Mouse (Mus musculus) ES-E14 (cell line): ENCODE measurements around the gene Kpnb1.

Source experiments
- MAFK ChIP-seq: IDR thresholded peaks from 2 replicates; pipeline ENCODE4 v1.6.1; 2014; ENCODE audit warnings: mild to moderate bottlenecking, low read depth, low read length, inconsistent platforms; ENCODE audit not compliant: insufficient read depth
- ZC3H11A ChIP-seq: IDR thresholded peaks from 2 replicates; pipeline ENCODE4 v1.6.1; 2012; ENCODE audit warnings: low read depth, mild to moderate bottlenecking, inconsistent platforms, low read length, borderline replicate concordance
- ZNF384 ChIP-seq: IDR thresholded peaks from 2 replicates; pipeline ENCODE4 v1.6.1; 2012; ENCODE audit warnings: low read depth, low read length, inconsistent platforms

DNA sequence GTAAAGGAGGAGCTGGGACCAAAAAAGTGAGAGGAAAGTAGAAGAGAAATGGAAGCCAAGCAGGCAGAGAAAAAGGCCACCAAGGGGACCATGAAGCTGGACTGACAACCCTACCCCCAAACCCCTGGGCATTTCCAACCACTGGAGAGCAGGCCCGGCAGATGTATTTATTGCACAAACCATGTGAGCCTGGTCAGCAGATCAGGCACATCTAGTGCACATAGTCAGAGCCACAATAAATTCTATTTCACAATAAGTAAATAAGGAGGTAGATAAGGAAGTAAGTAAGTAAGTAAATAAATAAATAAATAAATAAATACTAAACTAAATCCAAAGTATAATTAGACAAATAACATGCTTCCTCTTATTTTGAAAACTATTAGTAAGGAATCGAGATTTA is 41.7 kb upstream of the Kpnb1 start:
- TF ChIP-seq ZC3H11A (no peak), MAFK (no peak), ZNF384 (no peak)
